Mouse (Mus musculus): ENCODE measurements around the gene Prr14l. TPM values are rescaled to one million over a fixed set of nuclear protein-coding genes. Genes with fewer than 3 reads are reported as not detected.

Gene Prr14l
- polyA plus RNA-seq, 1 experiment from 2014 or later: 6.8 TPM

Other genes starting within 250 kb of the Prr14l start
- gene Yes1, start 243.1 kb downstream of the Prr14l start, polyA plus RNA-seq (2015; fragmentation: Nextera tagmentation; extraction: Ambion mirVana): 4.8 and 5.0 TPM in 2 replicates
- gene Pisd, start 68.6 kb downstream of the Prr14l start, polyA plus RNA-seq (2015; fragmentation: Nextera tagmentation; extraction: Ambion mirVana): 32.7 and 36.6 TPM in 2 replicates
- gene Gm20671, start 27.1 kb downstream of the Prr14l start, polyA plus RNA-seq (2015; fragmentation: Nextera tagmentation; extraction: Ambion mirVana): not detected in 2 replicates
- gene Depdc5, start 9.4 kb upstream of the Prr14l start, polyA plus RNA-seq (2015; fragmentation: Nextera tagmentation; extraction: Ambion mirVana): 6.4 and 8.0 TPM in 2 replicates
- 195 and 201 TPM in 2 replicates for gene Ywhah, start 164.6 kb upstream of the Prr14l start, polyA plus RNA-seq (2015; fragmentation: Nextera tagmentation; extraction: Ambion mirVana)
- gene Slc5a1, start 250.0 kb upstream of the Prr14l start, polyA plus RNA-seq (2015; fragmentation: Nextera tagmentation; extraction: Ambion mirVana): 0.06 and 0.08 TPM in 2 replicates